Mouse (Mus musculus) ES-Bruce4 (cell line): ENCODE results near the gene Cst7.

Experiments
- CTCF ChIP-seq: IDR thresholded peaks from one replicate; pipeline ENCODE4 v1.8.1; 2011; ENCODE audit warnings: low read depth, low read length
- POLR2A ChIP-seq: IDR thresholded peaks from one replicate; pipeline ENCODE4 v1.8.1; 2011; ENCODE audit warnings: low read length; ENCODE audit not compliant: insufficient read depth

DNA sequence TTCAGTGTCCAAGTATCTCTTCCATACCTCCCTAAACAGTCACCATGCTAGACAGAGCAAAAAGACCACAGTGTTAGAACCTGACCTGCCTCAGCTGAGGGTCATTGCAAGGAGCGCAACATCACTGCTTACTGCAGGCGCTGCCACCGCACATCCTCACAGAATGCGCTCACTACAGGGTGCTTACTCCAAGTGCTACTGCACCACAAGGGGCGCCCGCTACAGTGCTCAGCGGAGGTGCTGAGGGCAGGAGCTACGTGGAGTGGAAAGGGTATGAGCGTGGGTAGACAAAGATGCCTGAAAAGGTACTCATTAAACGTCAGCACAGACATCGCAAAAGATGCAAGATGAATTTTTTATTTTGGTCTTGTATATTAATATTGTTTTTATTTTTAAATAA lies 18.9 kb downstream of the Cst7 start:
- TF ChIP-seq CTCF (peak; percentile 44), POLR2A (no peak)
